Mouse (Mus musculus): ENCODE measurements around the gene Gm4881.
A peak's percentile ranks its signal among the peaks of the same experiment; 100 is the strongest.
"Not testable (repeated sequence)": the region's sequence is repeated elsewhere in the genome, so short reads cannot be mapped to it uniquely, and the experiment has no call there.

Gm4881 gene

DNA sequence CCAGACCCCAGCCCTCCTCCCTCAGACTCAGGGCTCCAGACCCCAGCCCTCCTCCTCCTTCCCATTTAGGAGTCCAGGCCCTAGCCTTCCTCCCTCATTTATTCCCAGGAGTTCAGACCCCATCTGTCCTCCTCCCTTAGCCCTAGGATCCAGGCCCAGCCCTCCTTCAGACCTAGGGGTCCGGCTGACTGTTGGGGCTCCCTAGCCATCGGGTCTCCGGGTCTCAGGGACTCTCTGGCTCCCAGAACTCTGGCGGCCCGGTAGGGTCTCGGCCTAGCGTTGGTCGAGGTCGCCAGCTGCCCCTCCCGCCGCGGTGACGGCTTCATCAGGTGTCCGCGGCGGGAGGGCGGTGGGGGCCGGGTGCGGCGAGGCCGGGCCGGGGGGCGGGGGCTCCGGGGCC is 9.7 kb upstream of the Gm4881 start:
- DNase-seq: no peak

DNA sequence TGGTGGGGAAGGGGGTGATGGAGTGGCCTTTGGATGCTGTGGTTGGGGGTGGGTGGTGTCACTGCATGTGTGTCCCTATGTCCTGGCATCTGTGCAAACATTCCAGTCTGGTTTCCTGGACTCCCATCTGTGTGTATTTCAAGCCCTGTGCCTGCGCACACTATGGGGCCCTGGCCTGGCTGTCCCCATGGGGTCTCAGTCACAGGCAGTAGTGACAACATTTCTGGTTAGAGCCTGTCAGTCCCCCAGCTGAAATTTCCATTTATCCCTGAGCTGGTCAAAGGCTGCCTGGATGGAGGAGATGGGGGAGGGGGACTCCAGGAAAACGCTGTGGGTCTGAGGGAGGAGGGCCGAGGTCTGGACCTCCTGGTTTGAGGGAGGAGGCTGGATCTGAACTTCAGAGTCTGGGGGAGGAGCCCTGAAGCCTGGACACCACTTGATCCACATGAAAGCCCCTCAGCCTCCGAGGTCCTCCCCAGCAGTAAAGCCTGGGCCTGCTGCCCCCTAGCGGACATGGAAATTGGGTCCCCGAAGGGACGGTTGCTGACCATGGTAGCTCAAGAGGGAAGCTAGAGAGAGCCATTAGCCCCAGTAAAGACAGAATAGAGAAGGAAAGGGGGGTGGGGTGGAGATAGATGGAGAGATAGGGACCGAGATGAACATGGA is 5.8 kb upstream of the Gm4881 start:
- peak; percentile 26 to 64 for DNase-seq

DNA sequence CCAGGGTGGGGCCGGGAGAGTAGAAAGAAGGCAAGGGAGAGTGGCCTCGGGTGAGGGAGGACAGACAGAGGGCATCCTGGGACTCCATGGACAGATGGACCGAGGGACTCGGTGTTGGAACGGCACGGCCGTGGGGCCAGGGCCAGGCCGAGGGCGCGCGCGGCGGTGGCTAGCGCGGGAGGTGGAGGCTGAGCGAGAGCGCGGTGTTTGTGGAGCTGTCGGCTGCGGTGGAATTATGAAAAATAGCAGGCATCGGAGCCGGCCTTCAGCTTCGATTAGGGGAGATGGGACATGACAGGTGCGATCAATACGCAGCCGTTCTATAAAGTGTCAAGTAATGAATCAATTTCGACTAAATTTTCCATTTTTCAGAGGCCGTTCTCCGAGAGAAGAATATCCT is 4.5 kb upstream of the Gm4881 start:
- DNase-seq: no peak

DNA sequence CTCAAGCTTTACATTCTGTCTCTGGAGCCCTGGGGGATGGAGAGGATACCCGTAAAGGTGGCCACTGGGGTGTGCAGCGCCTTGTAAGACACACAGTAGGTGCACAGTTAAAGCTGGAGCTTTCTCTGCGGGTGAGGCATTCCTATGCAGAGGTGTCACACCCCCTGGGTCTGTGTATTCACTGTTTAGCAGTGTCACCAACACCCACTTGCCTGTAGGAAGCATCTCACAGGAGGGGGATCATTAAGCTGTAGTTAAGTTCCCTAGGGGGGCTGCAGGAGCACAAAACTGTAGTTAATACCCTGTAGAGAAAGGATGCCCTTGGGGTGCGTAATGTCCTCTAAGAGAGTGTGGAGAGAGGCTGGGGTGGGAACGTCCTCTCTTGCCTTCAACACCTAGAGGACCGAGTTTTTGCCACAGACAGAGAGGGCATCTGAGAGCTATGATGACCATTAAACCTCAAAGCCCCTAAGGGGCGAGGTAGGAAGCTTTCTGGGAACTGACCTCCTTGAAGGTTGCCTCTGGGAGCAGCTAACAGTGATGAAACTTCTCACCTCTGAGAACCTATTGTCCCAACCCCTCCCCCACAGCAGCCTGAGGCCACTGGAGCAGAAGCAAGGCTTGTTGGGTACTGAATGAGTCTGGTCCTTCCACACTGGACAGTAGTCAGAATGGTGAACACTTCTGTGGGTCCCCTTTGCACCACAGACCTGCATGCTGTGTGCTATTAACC is 3.2 kb upstream of the Gm4881 start:
- no peak for DNase-seq

DNA sequence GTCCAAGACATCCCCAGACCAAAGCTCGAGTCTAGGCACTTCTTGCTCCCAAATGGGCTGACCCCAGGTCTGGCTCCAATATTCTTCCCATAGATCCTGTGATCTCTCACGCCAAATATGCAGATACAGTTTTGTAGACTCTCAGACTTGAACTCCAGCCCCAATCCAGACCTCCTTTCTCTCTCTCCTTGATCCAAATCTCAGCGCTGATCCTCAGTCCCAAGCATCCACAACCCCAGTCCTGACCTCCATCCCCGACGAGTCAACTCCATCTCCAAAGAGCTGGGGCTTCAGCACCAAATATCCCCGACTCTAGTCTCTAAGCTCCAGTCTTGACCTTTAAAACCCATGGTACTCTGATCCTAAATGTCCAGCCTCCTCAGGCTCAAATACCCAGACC is 653 bp downstream of the Gm4881 start:
- no peak for DNase-seq

DNA sequence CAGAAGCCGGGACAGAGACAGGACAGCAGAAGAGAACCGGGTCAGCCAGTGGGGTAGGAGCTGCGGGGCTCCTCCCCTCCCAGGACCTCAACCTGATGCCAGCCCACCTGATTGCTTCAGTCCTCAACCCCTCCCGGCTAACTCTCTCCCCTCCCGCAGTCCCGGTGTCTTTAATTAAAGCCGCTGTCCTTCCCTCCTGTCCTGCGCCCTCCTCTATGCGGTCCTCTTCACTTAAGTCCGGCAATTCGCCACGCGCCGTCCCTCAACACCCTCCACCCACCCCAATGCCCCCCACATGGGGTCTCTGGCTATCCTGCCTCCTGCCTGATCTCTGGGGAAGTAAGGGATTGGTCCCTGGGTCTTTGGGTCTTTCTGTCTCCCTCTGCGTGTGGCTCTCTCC is 12.6 kb downstream of the Gm4881 start:
- DNase-seq: no peak

DNA sequence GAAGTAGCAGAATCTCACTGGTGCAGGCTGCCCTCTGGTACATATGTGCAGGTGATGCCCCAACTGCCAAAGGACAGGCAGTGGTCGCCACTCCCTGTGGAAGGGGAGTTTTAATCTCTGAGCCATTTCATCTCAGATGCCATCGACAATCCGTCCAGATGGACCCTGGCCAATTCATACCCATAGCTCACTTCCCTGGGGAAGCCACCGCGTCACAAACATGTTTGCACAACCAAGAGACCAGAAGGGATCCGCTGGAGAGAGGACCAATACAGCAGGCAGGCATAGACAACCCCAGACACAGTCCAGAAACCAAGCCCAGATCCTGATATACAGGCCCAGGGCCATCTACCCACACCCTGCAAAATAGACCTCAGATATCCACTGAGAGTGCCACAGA is 13.8 kb downstream of the Gm4881 start:
- DNase-seq: no peak

DNA sequence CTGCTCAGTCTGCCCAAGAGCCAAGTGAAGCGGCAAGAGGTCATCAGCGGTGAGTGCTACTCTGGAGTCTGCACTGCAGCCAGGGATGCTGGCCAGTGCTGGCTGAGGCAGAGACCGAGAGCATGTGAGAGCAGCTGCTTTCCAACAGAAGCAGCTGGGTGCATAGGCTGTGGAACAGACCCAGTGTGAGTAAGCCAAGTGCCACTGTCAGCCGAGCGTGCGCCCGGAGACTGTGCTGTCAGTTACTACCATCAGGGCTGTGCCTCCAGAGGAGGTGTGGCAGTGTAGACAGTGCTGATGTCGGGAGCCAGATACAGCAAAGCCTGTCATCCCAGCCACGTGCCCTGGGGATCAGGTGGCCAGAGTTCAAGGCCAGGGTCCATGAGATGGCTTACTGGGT is 24.6 kb downstream of the Gm4881 start:
- DNase-seq: no peak

DNA sequence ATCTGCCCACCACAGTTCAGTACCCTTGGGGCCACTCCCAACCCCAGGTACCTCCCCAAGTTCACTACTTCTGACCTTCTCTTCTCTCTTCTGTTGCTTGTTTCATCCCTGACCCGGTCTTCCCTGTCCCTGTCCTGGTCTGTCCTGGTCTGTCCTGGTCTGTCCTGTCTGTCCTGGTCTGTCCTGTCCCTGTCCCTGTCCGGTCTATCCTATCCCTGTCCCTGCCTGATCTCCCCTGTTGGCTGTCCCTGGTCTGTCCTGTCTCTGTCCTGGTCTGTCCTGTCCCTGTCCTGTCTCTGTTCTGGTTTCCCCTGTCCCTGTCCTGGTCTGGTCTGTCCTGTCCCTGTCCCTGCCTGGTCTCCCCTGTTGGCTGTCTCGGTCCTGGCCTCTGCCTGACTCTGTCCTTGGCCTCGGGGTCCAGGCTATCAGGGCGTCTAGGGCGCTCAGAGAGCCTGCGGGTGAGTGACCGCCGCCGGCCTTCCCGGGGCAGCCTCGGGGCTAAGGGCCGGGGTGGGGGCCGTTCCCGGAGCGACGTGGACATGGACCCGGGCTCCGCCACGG is 25.5 kb downstream of the Gm4881 start:
- DNase-seq: no peak

DNA sequence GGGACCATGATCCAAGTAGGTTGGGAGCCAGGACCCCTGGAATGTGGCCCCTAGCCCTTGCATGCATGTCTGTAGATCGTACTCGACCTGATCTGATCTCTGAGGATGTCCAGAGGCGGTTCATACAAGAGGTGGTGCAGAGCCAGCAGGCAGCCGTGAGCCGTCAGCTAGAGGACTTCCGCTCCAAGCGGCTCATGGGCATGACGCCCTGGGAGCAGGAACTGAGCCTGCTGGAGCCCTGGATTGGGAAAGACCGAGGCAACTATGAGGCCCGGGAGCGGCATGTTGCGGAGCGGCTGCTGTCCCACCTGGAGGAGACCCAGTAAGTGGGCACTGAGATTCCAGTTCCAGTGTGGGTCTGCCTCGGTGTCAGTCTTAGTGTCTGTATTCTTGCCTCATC is 31.8 kb downstream of the Gm4881 start:
- DNase-seq: no peak

DNA sequence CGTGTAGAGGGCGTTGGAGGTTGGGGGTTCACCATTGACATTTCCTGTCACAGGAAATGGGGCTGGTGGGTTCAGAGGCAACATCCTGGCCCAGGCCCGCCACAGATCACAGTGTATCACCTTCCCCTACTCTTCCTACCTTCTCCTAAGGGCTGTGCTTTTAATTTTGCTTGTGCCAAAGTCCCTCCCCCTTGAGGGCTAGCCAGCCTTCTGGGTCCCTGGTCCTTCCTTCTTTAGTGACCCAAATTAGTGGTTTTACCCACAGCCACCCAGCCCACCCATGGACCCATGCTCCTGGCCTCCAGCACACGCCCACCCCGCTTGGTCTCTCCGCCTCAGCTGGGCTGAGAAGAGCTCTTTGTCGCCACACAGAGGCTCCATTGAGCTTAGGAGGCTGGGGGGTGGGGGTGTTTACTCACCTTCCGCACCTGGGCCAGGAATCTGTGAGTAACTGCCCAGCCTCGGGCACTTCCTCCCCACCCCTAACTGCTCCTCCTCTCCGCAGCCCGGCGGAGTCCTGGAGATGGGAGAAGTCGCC is 37.0 kb downstream of the Gm4881 start:
- no peak for DNase-seq

DNA sequence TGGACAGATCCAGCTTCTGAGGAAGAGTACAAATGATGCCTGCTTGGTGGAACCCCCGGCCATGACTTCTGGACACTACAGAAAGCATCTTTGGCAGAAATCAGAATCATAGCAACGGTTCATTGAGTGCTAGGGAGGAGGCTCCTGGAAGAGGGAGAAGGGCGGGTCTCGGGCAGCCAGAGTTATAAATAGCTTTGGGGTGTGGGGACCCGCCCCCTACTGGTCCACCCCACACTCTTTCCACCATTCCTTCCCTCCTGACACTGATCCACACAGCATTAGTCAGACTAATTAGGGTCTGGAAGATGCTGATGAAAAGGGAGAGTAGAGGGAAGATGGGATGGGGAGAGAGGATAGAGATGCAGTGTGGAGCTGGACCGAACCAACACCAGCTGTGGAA is 37.7 kb downstream of the Gm4881 start:
- DNase-seq: no peak

DNA sequence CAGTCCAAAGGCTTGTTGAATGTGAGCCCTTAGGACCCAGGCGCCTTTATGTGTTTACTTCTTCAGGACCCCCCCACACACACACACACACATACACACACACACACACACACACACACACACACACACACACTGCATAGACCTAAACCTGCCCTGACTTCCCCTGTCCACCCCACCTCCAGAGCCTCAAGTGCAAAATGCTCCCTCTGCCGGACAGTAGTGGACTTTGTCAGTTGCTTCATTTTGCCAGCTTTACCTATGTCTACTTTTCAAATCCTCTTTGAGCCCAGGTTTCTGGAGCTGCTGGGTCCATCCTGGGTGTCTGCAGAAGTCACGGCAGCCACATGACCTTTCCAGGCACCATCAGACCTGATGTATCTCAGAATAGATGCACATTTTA is 39.4 kb downstream of the Gm4881 start:
- DNase-seq: peak; percentile 66 to 67

DNA sequence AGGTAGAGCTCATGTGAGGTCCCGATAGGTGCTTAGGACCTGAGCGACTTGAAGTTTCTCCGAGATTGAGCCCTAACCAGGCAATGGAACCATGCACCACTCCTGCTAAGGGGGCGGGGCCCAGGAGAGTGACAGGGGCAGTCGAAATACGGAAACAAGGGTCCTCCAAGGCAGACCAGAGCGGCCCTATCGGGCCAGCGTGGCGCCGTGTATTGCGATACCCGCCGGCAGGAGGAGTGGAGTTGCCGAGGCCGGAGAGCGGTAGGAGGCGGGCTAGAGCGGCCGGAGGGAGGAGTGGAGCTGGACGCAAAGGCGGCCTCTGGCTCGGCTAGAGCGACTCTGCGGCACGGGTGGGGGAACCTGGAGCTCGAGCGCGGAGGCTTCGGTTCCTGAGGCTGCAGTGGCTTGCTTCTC is 40.2 kb downstream of the Gm4881 start:
- peak; percentile 98 for DNase-seq

DNA sequence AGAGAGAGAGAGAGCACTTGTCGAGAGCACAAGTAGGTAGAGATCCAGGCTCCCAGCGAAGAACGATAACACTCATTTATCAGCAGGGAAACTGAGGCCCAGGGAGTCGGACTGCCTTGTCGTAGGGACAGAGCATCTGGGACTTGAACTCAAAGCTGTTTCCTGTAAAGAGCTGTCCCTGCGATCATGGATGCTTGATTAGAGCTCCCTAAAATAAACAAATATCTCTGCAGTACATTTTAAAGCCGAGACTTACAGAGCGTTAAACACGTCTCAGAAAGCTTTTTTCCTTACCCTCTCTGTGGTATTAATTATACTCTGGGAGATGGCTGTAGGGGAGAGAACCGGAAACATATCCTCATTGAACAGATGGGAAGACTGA is 40.9 kb downstream of the Gm4881 start:
- DNase-seq: no peak

DNA sequence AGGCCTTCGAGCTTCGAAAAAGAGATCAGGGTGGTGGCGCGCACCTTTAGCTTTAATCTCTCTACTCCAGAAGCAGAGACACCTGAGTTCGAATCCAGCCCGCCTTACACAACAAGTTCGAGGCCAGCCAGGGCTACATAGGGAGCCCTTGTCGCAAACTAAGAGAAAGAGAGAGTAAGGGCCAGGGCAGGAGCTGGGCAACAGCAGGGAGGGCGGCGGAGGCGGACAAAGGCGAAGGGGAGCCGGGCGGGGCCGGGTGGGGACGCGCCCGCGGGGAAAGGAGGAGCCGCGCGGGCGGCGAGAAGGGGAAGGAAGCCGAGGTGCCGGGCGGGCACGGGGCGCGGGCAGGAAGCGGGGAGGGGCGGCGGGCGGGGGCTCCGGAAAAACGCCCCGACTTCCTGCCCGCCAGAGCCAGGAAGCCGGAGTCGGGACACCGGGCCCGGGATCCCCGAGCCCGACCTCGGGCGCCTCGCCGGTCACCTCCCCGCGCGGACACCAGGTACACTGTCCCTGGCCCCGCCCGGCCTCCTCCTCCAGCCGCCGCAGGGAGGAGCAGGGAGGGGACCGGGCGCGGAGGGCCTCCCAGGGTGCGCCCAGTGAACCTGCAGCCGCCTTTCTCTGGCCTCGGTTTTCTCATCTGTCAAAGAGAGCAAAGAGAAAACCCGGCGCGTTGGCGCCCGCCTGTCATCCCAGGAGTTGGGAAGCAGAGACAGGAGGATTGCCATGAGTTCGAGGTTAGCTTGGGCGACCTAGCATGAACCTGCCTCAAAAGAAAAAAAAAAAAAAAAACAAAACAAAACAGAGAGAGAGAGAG is 41.5 kb downstream of the Gm4881 start, which contains the start of gene Arhgef1:
TSS of gene Arhgef1 (plus strand) at position 283 of the 814 bp plus-strand sequence.
- DNase-seq: peak; percentile 50 to 73

DNA sequence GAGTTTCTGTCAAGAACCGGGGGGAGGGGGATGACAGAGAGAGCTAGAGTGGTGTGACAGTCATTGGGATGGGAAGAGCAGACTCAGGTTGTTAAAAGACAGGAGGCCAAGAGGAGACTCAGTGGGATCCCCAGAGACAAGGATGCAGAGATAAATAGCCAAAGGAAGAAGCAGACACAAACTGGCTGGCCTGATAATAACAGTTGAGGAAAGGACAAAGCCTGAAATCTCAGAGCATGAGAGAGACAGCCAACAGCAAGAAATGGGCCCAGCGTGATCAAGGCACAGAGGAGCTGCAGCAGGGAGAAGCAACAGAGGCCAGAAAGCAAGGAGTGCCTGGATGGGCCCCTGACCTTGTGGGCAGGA is 42.0 kb downstream of the Gm4881 start:
- DNase-seq: no peak

DNA sequence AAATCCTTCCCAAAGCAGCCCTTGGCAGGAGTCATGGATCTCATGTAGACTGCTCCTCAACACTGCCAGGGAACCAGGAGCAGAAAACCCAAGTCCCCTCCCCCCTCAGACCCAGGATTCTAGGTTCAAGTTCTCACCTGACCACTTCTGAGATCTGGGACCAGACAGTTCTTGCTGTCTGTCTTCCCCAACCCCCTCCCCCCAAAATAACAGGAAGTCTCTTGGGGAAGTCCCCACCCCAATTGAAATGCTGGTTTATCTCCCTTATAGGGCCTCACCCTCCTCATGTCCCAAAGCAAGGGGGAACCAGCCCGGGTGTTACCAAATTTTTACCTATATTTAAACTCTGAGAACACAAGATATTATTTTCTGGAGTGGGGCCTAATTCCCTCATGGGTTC is 42.5 kb downstream of the Gm4881 start:
- DNase-seq: no peak

DNA sequence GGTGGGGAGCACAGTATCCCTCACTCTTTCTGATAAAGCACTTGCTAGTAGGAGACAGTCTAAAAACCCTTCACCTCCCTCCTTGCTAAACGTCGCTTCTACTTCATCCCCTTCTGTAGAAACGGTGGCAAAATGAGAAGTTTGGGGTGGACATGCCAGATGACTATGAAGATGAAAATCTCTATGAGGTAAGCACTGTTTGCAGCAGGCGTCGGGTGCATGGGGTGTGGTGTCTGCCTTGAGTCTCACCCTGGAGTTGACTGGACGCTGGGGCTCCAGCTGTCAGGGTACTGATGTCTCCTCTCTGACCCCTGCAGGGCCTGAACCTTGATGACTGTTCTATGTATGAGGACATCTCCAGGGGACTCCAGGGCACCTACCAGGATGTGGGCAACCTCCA is 43.2 kb downstream of the Gm4881 start:
- DNase-seq: no peak

DNA sequence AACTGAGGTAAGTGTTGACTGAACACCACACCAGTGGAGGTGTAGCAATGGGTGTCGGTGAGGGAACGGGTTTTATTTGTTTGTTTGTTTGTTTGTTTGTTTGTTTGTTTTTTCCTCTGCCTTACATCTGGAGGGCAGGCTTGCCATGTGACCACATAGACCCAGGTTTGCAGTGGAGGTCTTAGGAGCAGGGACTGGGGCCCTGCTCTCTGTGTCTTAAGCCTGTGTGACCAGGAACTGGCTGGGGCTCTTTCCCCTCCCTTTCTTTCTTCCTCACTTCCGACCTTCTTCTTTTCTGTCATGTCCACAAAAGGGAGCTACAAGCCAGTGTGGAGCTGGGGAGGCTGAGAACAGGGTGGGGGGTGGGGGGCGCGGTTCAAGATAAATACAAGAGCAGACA is 46.3 kb downstream of the Gm4881 start:
- no peak for DNase-seq

DNA sequence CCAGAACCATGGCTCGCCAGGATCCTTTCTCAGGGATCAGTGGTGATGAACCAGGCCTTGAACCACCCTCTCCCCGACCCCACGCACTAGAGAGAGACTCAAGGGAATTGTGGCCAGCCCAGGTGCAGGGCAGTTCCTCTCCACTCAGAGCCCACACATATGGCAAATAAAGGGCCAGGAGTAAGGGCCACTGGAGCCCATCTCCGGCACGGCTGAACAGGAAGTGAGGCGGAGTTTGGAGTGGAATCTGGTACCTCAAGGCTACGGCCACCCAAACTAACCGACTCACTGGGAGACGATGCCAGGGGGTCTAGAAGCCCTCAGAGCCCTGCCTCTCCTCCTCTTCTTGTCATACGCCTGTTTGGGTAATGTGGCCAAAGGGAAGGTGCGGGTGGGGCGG is 47.1 kb downstream of the Gm4881 start, which contains the start of gene Cd79a:
TSS of gene Cd79a (plus strand) at position 158 of the 400 bp plus-strand sequence.
- no peak for DNase-seq

DNA sequence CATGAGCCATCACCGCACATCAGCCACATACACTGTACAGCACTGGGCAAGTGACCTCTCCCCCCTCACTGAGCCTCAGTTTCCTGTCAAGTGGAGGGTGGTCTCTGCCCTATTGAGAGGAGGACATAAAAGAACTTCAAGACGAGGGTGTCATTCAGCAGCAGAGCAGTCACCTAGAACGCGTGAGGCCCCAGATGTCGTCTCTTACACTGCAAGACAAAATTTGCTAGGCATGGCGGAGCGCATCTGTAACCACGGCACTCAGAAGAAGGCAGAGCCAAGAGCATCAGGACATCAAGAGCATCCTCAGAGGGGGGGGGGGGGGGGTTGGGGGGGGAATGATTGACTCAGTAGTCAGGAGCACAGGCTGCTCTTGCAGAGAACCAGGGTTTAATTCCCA is 48.0 kb downstream of the Gm4881 start:
- no peak for DNase-seq

DNA sequence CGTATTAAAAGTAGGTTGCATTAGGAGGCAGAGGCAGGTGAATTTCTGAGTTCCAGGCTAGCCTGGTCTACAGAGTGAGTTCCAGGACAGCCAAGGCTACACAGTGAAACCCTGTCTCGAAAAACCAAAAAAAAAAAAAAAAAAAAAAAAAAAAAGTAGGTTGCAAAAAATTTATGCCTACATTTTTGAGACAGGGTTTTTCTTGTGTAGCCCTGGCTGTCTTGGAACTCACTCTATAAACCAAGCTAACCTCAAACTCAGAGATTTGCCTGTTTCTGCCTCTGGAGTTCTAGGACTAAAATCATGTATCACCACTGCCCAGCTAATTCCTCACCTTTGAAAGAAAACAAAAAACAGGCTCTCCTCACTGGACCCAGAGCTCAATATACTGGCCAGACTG is 48.5 kb downstream of the Gm4881 start:
- not testable (repeated sequence) for DNase-seq

All from kidney, adult 8-10 months (tissue).